Mouse (Mus musculus): ENCODE measurements around the gene Osbpl3. TPM values are rescaled to one million over a fixed set of nuclear protein-coding genes. Genes with fewer than 3 reads are reported as not detected.

Osbpl3 gene
- polyA plus RNA-seq (2015; fragmentation: Nextera tagmentation; extraction: Ambion mirVana), result 4.5 and 4.7 TPM in 2 replicates

DNA sequence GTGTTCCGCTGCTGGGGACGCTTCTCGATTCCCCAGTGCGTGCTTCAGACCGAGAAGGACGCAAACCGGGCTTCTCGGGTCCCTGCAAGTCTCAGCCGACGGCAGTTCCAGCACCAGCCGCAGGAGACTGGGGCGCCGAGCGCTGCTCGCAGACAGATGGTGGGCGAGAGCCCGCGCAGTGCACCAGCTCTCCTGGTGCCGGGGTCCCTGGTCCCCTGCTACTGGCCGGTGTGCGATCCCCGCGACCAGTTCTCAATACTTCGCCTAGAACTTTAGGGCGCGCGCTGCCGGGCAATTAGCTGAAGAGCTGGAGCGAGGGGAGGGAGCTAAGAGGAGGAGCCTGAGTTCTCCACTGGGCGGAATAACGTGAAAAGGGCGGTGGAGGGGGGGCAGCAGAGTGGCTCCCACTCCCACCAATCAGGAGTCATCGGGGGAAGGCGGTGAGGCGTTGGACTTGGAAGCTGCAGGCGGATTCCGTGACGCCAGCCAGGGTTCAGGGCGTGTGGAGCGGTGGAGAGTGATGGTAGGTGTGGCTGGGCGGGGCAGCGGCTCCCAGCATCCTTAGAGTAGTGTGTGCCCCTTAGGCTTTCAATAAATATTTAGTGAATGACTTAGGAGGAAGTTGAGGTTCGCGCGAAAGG, at the start of gene Osbpl3:
Osbpl3 (minus strand) TSS at position 373 of the 641 bp plus-strand sequence.
- H3K4me3 ChIP-seq, result peak within 1 kb of the TSS; percentile 60
- WGBS, result under 1% methylated on average over 45 of the region's 45 CpGs
- peak within 1 kb of the TSS; percentile 94 for H3K4me2 ChIP-seq
- H3K36me3 ChIP-seq (ENCODE audit: poor library complexity, severe bottlenecking), result no peaks in the 10 kb centered on the region
- no peaks in the 10 kb centered on the region for H3K9me3 ChIP-seq (replicated peaks)
- H3K27me3 ChIP-seq, result peaks cover 19% of the 10 kb centered on the region
- peak within 1 kb of the TSS; percentile 74 for H3K27ac ChIP-seq
- ATAC-seq, result peak; percentile 94
- H3K9ac ChIP-seq, result peak within 1 kb of the TSS; percentile 78
- H3K4me1 ChIP-seq, result peaks cover 8% of the 10 kb centered on the region

DNA sequence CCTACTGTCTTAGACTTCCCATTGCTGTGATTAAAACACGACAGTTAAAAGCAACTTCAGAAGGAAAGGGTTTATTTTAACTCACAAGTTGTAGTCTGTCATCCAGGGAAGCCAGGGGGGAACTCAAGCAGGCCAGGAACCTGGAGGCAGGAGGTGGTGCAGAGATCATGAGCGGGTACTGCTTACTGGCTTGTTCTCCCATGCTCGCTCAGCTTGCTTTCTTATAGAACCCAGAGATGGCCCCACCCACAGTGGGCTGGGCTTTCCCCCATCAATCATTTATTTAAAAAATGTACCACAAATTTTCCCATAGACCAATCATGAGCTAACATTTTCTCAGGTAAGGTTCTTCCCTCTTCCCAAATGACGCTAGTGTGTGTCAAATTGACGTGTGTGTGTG, 49.5 kb upstream of the Osbpl3 start:
- no peak for ATAC-seq
- WGBS, result 89% methylated on average over 5 of the region's 5 CpGs
- Histone ChIP-seq H3K4me2 (no peak overlapping the region), H3K9me3 (replicated peaks) (no peaks in the 10 kb centered on the region), H3K36me3 (ENCODE audit: poor library complexity, severe bottlenecking) (no peaks in the 10 kb centered on the region), H3K9ac (no peak overlapping the region), H3K27ac (no peak overlapping the region), H3K4me1 (no peaks in the 10 kb centered on the region), H3K27me3 (no peaks in the 10 kb centered on the region), H3K4me3 (no peak overlapping the region)

DNA sequence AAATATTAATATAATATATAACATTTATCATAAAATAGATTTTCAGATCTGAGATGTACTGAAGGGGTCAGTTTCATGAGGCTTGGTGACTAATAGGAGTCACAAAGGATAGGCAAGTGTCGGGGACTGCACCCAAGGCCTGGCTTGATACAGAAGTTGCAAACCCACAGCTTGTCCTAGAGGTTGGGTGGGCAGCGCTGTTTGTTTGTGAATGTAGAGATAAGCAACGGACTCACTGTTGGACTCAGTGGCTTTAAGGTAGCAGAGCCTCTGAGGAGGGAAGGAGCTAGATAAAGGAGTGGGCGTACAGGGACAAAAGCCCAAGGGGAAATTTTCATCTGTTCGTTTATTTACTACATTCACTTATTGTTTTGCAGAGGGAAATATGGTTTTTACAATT, 48.7 kb upstream of the Osbpl3 start:
- no peak for ATAC-seq
- H3K27me3 ChIP-seq, result no peaks in the 10 kb centered on the region
- H3K4me1 ChIP-seq, result no peaks in the 10 kb centered on the region
- no peak overlapping the region for H3K4me2 ChIP-seq
- no peaks in the 10 kb centered on the region for H3K9me3 ChIP-seq (replicated peaks)
- no peak overlapping the region for H3K4me3 ChIP-seq
- H3K36me3 ChIP-seq (ENCODE audit: poor library complexity, severe bottlenecking), result no peaks in the 10 kb centered on the region
- WGBS, result 86% methylated on average over 5 of the region's 5 CpGs
- no peak overlapping the region for H3K9ac ChIP-seq
- H3K27ac ChIP-seq, result no peak overlapping the region

DNA sequence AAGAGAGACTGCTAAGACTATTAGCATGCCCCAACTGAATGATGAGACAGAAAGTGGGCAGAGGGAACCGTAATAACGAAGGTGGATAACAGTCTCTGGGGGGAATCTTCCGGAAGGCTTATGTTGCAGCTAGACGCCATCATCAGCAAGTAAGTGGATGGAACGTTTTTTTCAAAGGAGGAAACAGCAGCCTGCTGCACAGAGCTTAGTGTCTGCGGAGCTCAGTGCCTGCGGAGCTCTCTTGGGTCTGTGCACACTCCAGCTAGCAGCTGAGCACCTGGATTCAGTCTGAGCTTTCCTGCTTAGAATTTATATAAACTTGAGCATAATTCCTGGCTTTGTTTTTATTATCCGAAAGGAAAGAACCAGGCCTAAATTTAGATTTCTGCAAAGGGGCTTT, 47.8 kb upstream of the Osbpl3 start:
- H3K4me2 ChIP-seq, result no peak overlapping the region
- H3K9ac ChIP-seq, result no peak overlapping the region
- ATAC-seq, result no peak
- no peaks in the 10 kb centered on the region for H3K27me3 ChIP-seq
- no peaks in the 10 kb centered on the region for H3K4me1 ChIP-seq
- H3K36me3 ChIP-seq (ENCODE audit: poor library complexity, severe bottlenecking), result no peaks in the 10 kb centered on the region
- H3K27ac ChIP-seq, result no peak overlapping the region
- 61% methylated on average over 8 of the region's 8 CpGs for WGBS
- no peaks in the 10 kb centered on the region for H3K9me3 ChIP-seq (replicated peaks)
- no peak overlapping the region for H3K4me3 ChIP-seq

DNA sequence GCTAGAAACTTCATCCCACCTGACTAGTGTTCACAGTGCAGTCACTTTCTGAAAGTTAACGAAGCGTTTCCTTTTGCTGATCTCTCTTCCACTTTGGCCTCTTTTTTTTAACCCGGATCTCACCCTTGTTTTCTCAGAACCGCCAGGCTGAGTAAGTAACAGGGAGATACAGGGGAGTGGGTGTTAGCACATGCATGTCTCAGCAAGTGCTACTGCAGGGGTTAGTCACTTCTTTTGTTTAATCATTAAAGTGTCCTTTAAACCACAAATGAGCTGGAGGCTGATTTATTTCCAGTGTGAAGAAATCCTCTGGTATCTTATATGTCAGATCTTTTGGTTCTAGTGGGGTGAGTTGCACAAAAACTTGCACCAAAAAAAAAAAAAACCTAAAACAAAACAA, 47.0 kb upstream of the Osbpl3 start:
- Histone ChIP-seq H3K36me3 (ENCODE audit: poor library complexity, severe bottlenecking) (no peaks in the 10 kb centered on the region), H3K27ac (no peak overlapping the region), H3K9ac (no peak overlapping the region), H3K4me1 (no peaks in the 10 kb centered on the region), H3K27me3 (no peaks in the 10 kb centered on the region), H3K4me2 (no peak overlapping the region), H3K9me3 (replicated peaks) (no peaks in the 10 kb centered on the region), H3K4me3 (no peak overlapping the region)
- ATAC-seq, result no peak
- WGBS, result 82% methylated on average over 4 of the region's 4 CpGs

DNA sequence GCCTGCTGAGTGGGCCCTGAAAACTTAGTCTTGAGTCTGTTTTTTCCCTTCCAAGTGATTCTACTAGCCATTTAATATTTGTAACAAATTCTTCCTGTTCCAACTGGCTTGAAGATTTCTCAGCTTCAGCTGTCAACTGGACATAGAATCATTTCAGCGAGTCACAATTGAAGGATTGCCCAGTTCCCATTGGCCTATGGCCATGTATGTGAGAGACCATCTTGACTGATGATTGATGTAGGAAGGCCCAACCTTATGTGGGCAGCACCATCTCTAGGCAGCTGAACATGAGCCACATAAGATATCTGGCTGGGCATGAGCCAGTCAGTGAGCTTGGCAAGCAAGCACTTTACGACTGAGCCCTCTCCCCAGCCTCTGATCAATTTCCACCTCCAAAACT, 42.3 kb upstream of the Osbpl3 start:
- no peaks in the 10 kb centered on the region for H3K27me3 ChIP-seq
- H3K9ac ChIP-seq, result no peak overlapping the region
- no peak overlapping the region for H3K27ac ChIP-seq
- 93% methylated on average over 2 of the region's 2 CpGs for WGBS
- no peaks in the 10 kb centered on the region for H3K9me3 ChIP-seq (replicated peaks)
- no peak overlapping the region for H3K4me2 ChIP-seq
- no peak overlapping the region for H3K4me3 ChIP-seq
- H3K36me3 ChIP-seq (ENCODE audit: poor library complexity, severe bottlenecking), result no peaks in the 10 kb centered on the region
- no peaks in the 10 kb centered on the region for H3K4me1 ChIP-seq
- no peak for ATAC-seq

DNA sequence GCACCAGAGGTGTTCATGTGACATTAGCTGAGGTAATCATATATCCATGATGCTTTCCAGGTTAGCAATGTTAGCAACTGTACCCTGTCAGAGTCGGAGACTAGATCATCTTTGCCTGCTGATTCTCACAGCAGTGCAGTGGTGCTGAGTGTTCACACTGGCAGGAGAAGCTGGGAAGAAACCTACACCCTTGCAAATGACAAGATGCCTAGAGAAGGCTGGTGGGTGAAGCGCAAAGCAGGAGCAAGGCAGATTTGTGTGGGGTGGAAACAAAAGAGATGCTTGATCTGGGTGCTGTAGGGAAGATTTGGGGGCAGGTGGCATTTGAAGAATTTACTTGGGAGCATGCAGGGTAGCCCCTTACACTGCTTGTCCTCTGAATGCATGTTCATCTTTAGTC, 34.5 kb upstream of the Osbpl3 start:
- H3K4me1 ChIP-seq, result 0 out of 2 replicates have a peak, but pooled peaks cover 4% of the 10 kb centered on the region
- no peak for ATAC-seq
- 82% methylated on average over 2 of the region's 2 CpGs for WGBS
- H3K27me3 ChIP-seq, result no peaks in the 10 kb centered on the region
- no peak overlapping the region for H3K4me2 ChIP-seq
- no peaks in the 10 kb centered on the region for H3K36me3 ChIP-seq (ENCODE audit: poor library complexity, severe bottlenecking)
- no peak overlapping the region for H3K9ac ChIP-seq
- H3K27ac ChIP-seq, result no peak overlapping the region
- H3K4me3 ChIP-seq, result no peak overlapping the region
- no peaks in the 10 kb centered on the region for H3K9me3 ChIP-seq (replicated peaks)

DNA sequence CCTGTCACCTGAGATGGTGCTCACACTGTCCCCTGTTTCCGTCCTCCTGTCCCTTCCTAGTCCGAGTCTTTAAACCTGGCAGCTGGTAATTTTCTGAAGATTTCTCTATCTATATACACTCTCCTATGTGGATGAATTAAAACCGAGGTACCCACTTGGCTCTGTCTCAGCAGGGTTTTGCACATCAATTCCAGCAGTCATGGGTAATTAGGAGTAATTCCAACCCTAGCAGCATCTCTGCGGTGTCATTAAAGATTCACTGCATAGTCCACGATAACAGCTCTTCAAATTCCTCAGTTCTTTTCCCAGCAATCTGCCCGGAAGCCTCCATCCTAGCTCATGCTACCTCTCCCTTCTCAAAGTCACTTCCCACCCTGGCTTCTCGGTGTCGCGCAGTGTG, 33.4 kb upstream of the Osbpl3 start:
- Histone ChIP-seq H3K36me3 (ENCODE audit: poor library complexity, severe bottlenecking) (no peaks in the 10 kb centered on the region), H3K9me3 (replicated peaks) (no peaks in the 10 kb centered on the region), H3K4me1 (0 out of 2 replicates have a peak, but pooled peaks cover 4% of the 10 kb centered on the region), H3K4me3 (no peak overlapping the region), H3K27ac (no peak overlapping the region), H3K4me2 (no peak overlapping the region), H3K27me3 (no peaks in the 10 kb centered on the region), H3K9ac (no peak overlapping the region)
- no peak for ATAC-seq
- WGBS, result 61% methylated on average over 9 of the region's 9 CpGs

DNA sequence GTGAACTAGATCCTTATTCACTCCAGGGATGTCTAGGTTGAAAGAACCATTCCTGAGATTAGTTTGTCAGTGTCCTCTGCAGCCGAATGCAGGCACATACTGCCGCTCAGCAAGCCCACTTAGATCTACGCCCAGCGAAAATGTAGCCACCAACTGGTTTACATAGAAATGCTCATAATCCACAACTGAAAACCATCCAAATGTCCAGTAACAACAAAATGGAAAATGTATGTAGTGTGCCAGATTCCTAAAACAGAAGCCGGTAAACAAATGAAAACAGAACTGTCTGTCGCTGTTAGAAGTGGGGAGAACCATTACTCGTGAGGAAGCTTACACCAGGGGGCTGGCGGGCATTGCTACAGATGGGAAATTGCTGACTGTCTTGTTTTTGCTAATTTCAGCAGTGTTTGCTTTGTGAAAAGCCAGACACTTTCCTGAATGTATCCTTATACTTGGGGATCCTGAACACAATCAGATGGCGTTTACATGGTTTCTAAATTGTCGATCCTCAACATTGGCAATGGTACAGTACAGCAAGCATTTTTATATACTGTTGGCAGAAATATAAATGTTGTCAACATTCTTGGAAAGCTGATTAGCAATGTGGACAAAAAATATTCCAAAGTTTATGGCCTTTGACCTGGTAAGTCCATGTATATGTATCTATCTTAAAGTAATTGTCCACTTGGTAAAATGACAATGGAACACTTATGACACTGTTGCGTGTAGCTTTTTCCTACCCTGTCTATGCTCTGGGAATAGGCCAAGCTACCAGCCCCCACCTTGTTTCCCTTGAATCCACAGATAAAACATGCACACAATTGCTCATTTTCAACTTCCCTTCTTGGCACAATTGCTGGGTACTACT, 30.3 kb upstream of the Osbpl3 start:
- WGBS, result 91% methylated on average over 11 of the region's 11 CpGs

DNA sequence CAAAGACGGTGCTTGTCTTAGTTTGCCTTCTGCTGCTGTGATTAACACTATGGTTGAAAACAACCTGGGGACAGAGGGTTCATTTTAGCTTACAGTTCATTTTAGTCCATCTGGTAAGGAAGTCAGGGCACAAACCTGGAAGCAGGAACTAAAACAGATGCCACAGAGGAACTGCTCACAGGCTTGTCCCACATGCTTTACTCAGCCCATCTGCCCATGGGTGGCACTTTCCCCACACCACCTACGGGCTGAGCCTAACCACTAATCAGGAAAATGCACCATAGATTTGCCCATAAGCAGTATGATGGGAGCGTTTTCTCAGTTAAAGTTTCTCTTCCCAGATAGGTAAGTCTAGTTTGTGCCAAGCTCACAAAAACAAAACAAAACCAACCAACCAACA, 27.4 kb upstream of the Osbpl3 start:
- Histone ChIP-seq H3K4me1 (no peaks in the 10 kb centered on the region), H3K9me3 (replicated peaks) (no peaks in the 10 kb centered on the region), H3K9ac (no peak overlapping the region), H3K27ac (no peak overlapping the region), H3K4me2 (no peak overlapping the region), H3K4me3 (no peak overlapping the region), H3K27me3 (no peaks in the 10 kb centered on the region), H3K36me3 (ENCODE audit: poor library complexity, severe bottlenecking) (no peaks in the 10 kb centered on the region)
- 87% methylated on average over 3 of the region's 3 CpGs for WGBS
- no peak for ATAC-seq

More for the DNA sequence above, 30.3 kb upstream of the Osbpl3 start:
- Histone ChIP-seq H3K4me1 (0 out of 2 replicates have a peak, but pooled peaks cover 4% of the 10 kb centered on the region), H3K9ac (no peak overlapping the region), H3K27me3 (no peaks in the 10 kb centered on the region), H3K36me3 (ENCODE audit: poor library complexity, severe bottlenecking) (no peaks in the 10 kb centered on the region), H3K4me2 (no peak overlapping the region), H3K27ac (no peak overlapping the region), H3K9me3 (replicated peaks) (no peaks in the 10 kb centered on the region), H3K4me3 (no peak overlapping the region)
- no peak for ATAC-seq

DNA sequence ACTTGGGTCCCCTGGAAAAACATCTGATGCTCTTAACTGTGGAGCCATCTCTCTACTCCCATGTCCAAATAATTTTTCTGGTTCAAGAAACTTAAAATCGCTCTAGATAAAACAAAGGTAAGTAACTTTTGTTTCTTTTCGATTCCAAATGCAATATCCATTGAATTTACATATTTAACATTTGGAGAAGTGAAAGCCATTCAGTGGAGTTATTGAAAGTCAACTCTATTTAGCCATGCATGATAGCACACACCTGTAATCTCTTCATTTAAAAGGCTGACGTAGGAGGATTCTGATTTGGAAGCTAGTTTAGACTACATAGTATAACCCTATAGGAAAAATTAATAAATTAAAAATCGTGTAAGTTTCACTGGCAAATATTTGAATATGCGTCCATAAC, 25.5 kb upstream of the Osbpl3 start:
- ATAC-seq, result no peak
- H3K27ac ChIP-seq, result no peak overlapping the region
- WGBS, result 87% methylated on average over 5 of the region's 5 CpGs
- H3K4me3 ChIP-seq, result no peak overlapping the region
- H3K27me3 ChIP-seq, result no peaks in the 10 kb centered on the region
- H3K9ac ChIP-seq, result no peak overlapping the region
- no peaks in the 10 kb centered on the region for H3K36me3 ChIP-seq (ENCODE audit: poor library complexity, severe bottlenecking)
- H3K4me2 ChIP-seq, result no peak overlapping the region
- H3K9me3 ChIP-seq (replicated peaks), result no peaks in the 10 kb centered on the region
- no peaks in the 10 kb centered on the region for H3K4me1 ChIP-seq

DNA sequence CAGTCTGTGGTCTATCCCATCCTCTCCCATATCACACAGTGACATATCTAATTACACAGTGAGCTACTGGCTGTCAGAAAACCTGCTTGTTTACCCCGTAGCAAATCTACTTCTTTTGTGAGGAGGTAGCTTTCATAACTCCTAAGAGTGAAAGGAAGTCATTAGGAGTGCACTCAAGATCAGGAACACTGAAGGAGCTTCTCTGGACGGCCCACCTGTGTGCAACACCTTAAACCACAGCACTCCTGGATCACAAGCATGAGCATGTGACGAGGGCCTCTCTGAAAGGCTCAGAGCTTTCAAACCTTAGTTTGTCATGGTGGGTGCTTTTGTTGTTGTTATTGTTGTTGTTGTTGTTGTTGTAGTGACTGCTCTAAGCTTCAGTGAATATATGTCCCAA, 10.4 kb upstream of the Osbpl3 start:
- 77% methylated on average over 3 of the region's 3 CpGs for WGBS
- no peak overlapping the region for H3K9ac ChIP-seq
- no peaks in the 10 kb centered on the region for H3K36me3 ChIP-seq (ENCODE audit: poor library complexity, severe bottlenecking)

More for the DNA sequence above, 10.4 kb upstream of the Osbpl3 start:
- Histone ChIP-seq H3K9me3 (replicated peaks) (no peaks in the 10 kb centered on the region), H3K27me3 (no peaks in the 10 kb centered on the region), H3K27ac (no peak overlapping the region), H3K4me2 (no peak overlapping the region), H3K4me3 (no peak overlapping the region), H3K4me1 (no peaks in the 10 kb centered on the region; the same call in 1 of the 2 replicates)
- ATAC-seq, result no peak

Data from forebrain, embryonic 13.5 days (tissue).